Mouse (Mus musculus): ENCODE measurements at regions not wholly inside any gene's neighbourhood (a gene's known extent, or its start where the extent isn't known, plus 50 kb on each side); places are given as distances from the start of the nearest gene placed in this dataset.

DNA sequence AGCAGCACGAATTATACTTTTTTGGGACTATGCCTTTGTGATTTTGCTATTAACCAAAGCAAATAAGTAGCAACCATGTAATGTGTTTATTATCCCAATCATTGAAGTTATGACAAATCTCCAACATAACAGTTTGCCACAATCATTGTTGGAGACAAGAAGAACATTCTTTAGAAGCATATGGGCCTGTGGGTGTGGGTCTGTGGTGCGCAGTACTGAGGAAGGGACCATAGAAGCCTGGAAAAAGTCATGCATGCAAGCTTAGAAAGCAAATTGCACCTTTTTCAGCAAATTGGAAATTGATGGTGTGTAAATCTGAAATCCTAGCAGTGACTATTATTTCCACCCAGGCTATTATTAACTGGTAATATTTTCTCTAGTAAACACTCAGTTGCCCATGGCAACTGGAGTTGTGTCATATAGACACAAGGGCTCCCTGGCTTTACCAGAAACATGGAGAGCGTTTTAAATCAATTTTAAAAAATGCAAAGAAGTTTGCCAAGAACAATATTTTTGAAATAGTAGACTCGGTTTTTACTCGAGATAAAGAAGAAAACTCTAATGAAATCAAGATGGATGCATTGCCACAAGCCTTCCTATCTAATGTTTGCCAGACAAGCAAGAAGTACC is 325.4 kb upstream of the N6amt1 start:
- no peak for TF ChIP-seq CTCF (IDR thresholded peaks at IDR 0.05; ENCODE audit: low read depth, low read length)
- no peak for TF ChIP-seq POLR2AphosphoS5 (IDR thresholded peaks at IDR 0.05; ENCODE audit: insufficient replicate concordance, low read depth, low read length)

All from G1E (cell line).